Mouse (Mus musculus) T-helper 17 cell (primary cell): ENCODE results near the gene Nfia.

ENCODE experiments used
- in situ Hi-C, 2 experiments: fragments of 300-600 bp; cut with MboI, MseI; formaldehyde crosslinking; loops; 1 replicate in 1 of 2; 2 replicates in 1 of 2; pipeline ENCODE4 v1.15.1; 2025; ENCODE audit warnings: high pct_unique_total_duplicates in 2 of 2

The Nfia gene

GRCm38 (mm10) chr4:97991395-97991794 is 218.9 kb downstream of the Nfia start:
- in situ Hi-C loops, result no loop called here

GRCm38 (mm10) chr4:97991880-97992279 is 219.3 kb downstream of the Nfia start:
- in situ Hi-C loops, result no loop called here

GRCm38 (mm10) chr4:97995911-97996712 is 223.6 kb downstream of the Nfia start:
- in situ Hi-C loops, result loop anchor here in 1 of 2 experiments (5.0 kb wide), 1 partner anchor 111 kb away; no protein-coding TSS in a partner anchor

- in situ Hi-C loops, result loop anchor here in 1 of 2 experiments (5.0 kb wide), 1 partner anchor 110 kb away; no protein-coding TSS in a partner anchor
Measured at GRCm38 (mm10) chr4:97997151-97997817, 224.8 kb downstream of the Nfia start.

GRCm38 (mm10) chr4:98002206-98002605 is 229.7 kb downstream of the Nfia start:
- in situ Hi-C loops, result no loop called here

GRCm38 (mm10) chr4:98003323-98004107 is 231.0 kb downstream of the Nfia start:
- in situ Hi-C loops, result no loop called here

GRCm38 (mm10) chr4:98004108-98004625 is 231.6 kb downstream of the Nfia start:
- in situ Hi-C loops, result no loop called here

- in situ Hi-C loops, result no loop called here
Measured at GRCm38 (mm10) chr4:98004986-98005385, 232.5 kb downstream of the Nfia start.

GRCm38 (mm10) chr4:98008814-98009368 is 236.4 kb downstream of the Nfia start:
- in situ Hi-C loops, result no loop called here

GRCm38 (mm10) chr4:98009966-98010365 is 237.4 kb downstream of the Nfia start:
- in situ Hi-C loops, result no loop called here

- in situ Hi-C loops, result no loop called here
Measured at GRCm38 (mm10) chr4:98019811-98020210, 247.3 kb downstream of the Nfia start.

GRCm38 (mm10) chr4:98020836-98021235 is 248.3 kb downstream of the Nfia start:
- in situ Hi-C loops, result no loop called here

- in situ Hi-C loops, result no loop called here
Measured at GRCm38 (mm10) chr4:98023245-98023792, 250.8 kb downstream of the Nfia start.

- in situ Hi-C loops, result no loop called here
Measured at GRCm38 (mm10) chr4:98027412-98027811, 254.9 kb downstream of the Nfia start.

- in situ Hi-C loops, result loop anchor here in 1 of 2 experiments (10.0 kb wide), 1 partner anchor 707 kb away; no protein-coding TSS in a partner anchor
Measured at GRCm38 (mm10) chr4:98031871-98032270, 259.3 kb downstream of the Nfia start.

GRCm38 (mm10) chr4:98032332-98032731 is 259.8 kb downstream of the Nfia start:
- in situ Hi-C loops, result loop anchor here in 1 of 2 experiments (10.0 kb wide), 1 partner anchor 708 kb away; no protein-coding TSS in a partner anchor

- in situ Hi-C loops, result loop anchor here in 1 of 2 experiments (10.0 kb wide), 1 partner anchor 714 kb away; no protein-coding TSS in a partner anchor
Measured at GRCm38 (mm10) chr4:98039095-98039494, 266.6 kb downstream of the Nfia start.

GRCm38 (mm10) chr4:98040179-98040578 is 267.6 kb downstream of the Nfia start:
- in situ Hi-C loops, result loop anchor here in 1 of 2 experiments (5.0 kb wide), 1 partner anchor 53 kb away; no protein-coding TSS in a partner anchor

GRCm38 (mm10) chr4:98044611-98045010 is 272.1 kb downstream of the Nfia start:
- in situ Hi-C loops, result loop anchor here in 1 of 2 experiments (5.0 kb wide), 1 partner anchor 57 kb away; no protein-coding TSS in a partner anchor

GRCm38 (mm10) chr4:98047369-98047768 is 274.8 kb downstream of the Nfia start:
- in situ Hi-C loops, result no loop called here

- in situ Hi-C loops, result no loop called here
Measured at GRCm38 (mm10) chr4:98049584-98049983, 277.1 kb downstream of the Nfia start.
